Mouse (Mus musculus) myocyte (in vitro differentiated cells): ENCODE results near the gene Asb13.

Experiments
- E2F4 ChIP-seq: IDR thresholded peaks from one replicate; pipeline ENCODE4 v1.6.1; 2011; ENCODE audit warnings: mild to moderate bottlenecking, control low read depth, moderate library complexity; ENCODE audit not compliant: insufficient read depth
- MAX ChIP-seq: IDR thresholded peaks from one replicate; pipeline ENCODE4 v1.6.1; 2011; ENCODE audit warnings: low read depth, mild to moderate bottlenecking, control low read depth
- MYOG ChIP-seq, 3 experiments: IDR thresholded peaks; one replicate each; pipeline ENCODE4 v1.6.1; 2011; ENCODE audit warnings: control low read depth in 2 of 3, low read depth in 2 of 3, mild to moderate bottlenecking in 2 of 3; ENCODE audit not compliant: insufficient read length in 2 of 3, control insufficient read depth in 1 of 3, insufficient read depth in 1 of 3
- POLR2A ChIP-seq: IDR thresholded peaks from one replicate; pipeline ENCODE4 v1.6.1; 2011; ENCODE audit warnings: low read depth, mild to moderate bottlenecking, control low read depth, moderate library complexity; ENCODE audit not compliant: insufficient read length
- POLR2AphosphoS2 ChIP-seq: IDR thresholded peaks from one replicate; pipeline ENCODE4 v1.6.1; 2011; ENCODE audit warnings: low read depth, control low read depth; ENCODE audit not compliant: insufficient read length
- REST ChIP-seq: IDR thresholded peaks from one replicate; pipeline ENCODE4 v1.6.1; 2011; ENCODE audit warnings: mild to moderate bottlenecking, control low read depth, moderate library complexity; ENCODE audit not compliant: insufficient read depth, insufficient read length
- TCF12 ChIP-seq: IDR thresholded peaks from one replicate; pipeline ENCODE4 v1.6.1; 2011; ENCODE audit warnings: mild to moderate bottlenecking, control low read depth; ENCODE audit not compliant: poor library complexity, insufficient read depth, severe bottlenecking
- USF1 ChIP-seq: IDR thresholded peaks from one replicate; pipeline ENCODE4 v1.6.1; 2011; ENCODE audit warnings: low read depth, mild to moderate bottlenecking, control low read depth, moderate library complexity

GRCm38 (mm10) chr13:3673622-3674021 is 39.8 kb downstream of the Asb13 start:
- TF ChIP-seq POLR2A = no peak
- TF ChIP-seq USF1 = no peak
- TF ChIP-seq MAX = no peak
- no peak for TF ChIP-seq TCF12
- TF ChIP-seq POLR2AphosphoS2 = no peak
- no peak for TF ChIP-seq REST
- no peak for TF ChIP-seq MYOG (IDR thresholded peaks at IDR 0.05; ENCODE audit: control insufficient read depth in 1 of 3, insufficient read depth in 1 of 3, insufficient read length in 2 of 3, low read depth in 2 of 3)
- no peak for TF ChIP-seq E2F4
